Mouse (Mus musculus) embryonic facial prominence, embryonic 13.5 days (tissue): ENCODE measurements around the gene Tspan15. TPM values are rescaled to one million over a fixed set of nuclear protein-coding genes. Genes with fewer than 3 reads are reported as not detected.
A peak's percentile ranks its signal among the peaks of the same experiment; 100 is the strongest.

Experiments used
- ATAC-seq: fragments of 200-750 bp; cut with Nextera tagmentation; 2 replicates; pipeline ENCODE4 v1.8.0; 2017; ENCODE audit warnings: low read depth; ENCODE audit not compliant: insufficient number of reproducible peaks, insufficient read depth, low FRiP score, low TSS enrichment
- H3K27ac ChIP-seq: fragments of 300-500 bp; sonication (generic); 2 replicates; pipeline ENCODE4 v1.5.1; 2015; ENCODE audit warnings: moderate library complexity, mild to moderate bottlenecking, inconsistent platforms
- H3K27me3 ChIP-seq: fragments of 300-500 bp; sonication (generic); 2 replicates; pipeline ENCODE4 v1.6.1; 2015; ENCODE audit warnings: mild to moderate bottlenecking, inconsistent platforms
- H3K36me3 ChIP-seq: fragments of 300-500 bp; sonication (generic); 2 replicates; pipeline ENCODE4 v1.6.1; 2015; ENCODE audit warnings: mild to moderate bottlenecking, inconsistent platforms
- H3K4me1 ChIP-seq: fragments of 300-500 bp; sonication (generic); 2 replicates; pipeline ENCODE4 v1.6.1; 2015; ENCODE audit warnings: inconsistent platforms
- H3K4me2 ChIP-seq: fragments of 300-500 bp; sonication (generic); 2 replicates; pipeline ENCODE4 v1.6.1; 2015; ENCODE audit warnings: moderate library complexity, mild to moderate bottlenecking, inconsistent platforms
- H3K4me3 ChIP-seq: fragments of 300-500 bp; sonication (generic); 2 replicates; pipeline ENCODE4 v1.5.1; 2015; ENCODE audit warnings: mild to moderate bottlenecking, inconsistent platforms
- H3K9ac ChIP-seq: fragments of 300-500 bp; sonication (generic); 2 replicates; pipeline ENCODE4 v1.6.1; 2015; ENCODE audit warnings: mild to moderate bottlenecking, inconsistent platforms
- H3K9me3 ChIP-seq: fragments of 300-500 bp; sonication (generic); 2 replicates; pipeline ENCODE4 v1.6.1; 2016; ENCODE audit warnings: inconsistent platforms
- WGBS: fragments of 180-500 bp; shearing (Covaris S2); methylation state at CpG from one replicate; pipeline ENCODE4 v1.1.7; 2015; ENCODE audit warnings: mixed read lengths; 5-methylcytosine and 5-hydroxymethylcytosine counted together
- polyA plus RNA-seq: library from polyadenylated mRNA; unstranded; fragments of >200 nt; fragmentation: Nextera tagmentation; extraction: Ambion mirVana; gene quantifications from 2 replicates; pipeline ENCODE4 v1.2.1, GENCODE M21; 2015

Tspan15 gene
- polyA plus RNA-seq, 1 experiment from 2014 or later, result 11.3 TPM

- H3K27me3 ChIP-seq, result no peaks in the 10 kb centered on the region
- no peak overlapping the region for H3K4me2 ChIP-seq
- no peaks in the 10 kb centered on the region; the same call in 1 of the 2 replicates for H3K9me3 ChIP-seq
- no peaks in the 10 kb centered on the region for H3K36me3 ChIP-seq
- peaks cover 8% of the 10 kb centered on the region for H3K4me1 ChIP-seq
- 0 out of 2 replicates have a peak, but pooled peaks have one; percentile 54 for ATAC-seq
- no peak overlapping the region for H3K4me3 ChIP-seq
- H3K9ac ChIP-seq, result no peak overlapping the region
- no peak overlapping the region for H3K27ac ChIP-seq
- WGBS, result 49% methylated on average over 10 of the region's 10 CpGs
Measured at GRCm38 (mm10) chr10:62208241-62208896, 22.7 kb downstream of the Tspan15 start.

GRCm38 (mm10) chr10:62202574-62202973, 28.5 kb downstream of the Tspan15 start:
- no peak for ATAC-seq
- Histone ChIP-seq H3K4me1 (no peaks in the 10 kb centered on the region), H3K4me2 (no peak overlapping the region), H3K9ac (no peak overlapping the region), H3K27ac (no peak overlapping the region), H3K36me3 (no peaks in the 10 kb centered on the region), H3K9me3 (no peaks in the 10 kb centered on the region; the same call in 1 of the 2 replicates), H3K27me3 (no peaks in the 10 kb centered on the region), H3K4me3 (no peak overlapping the region)
- 78% methylated on average over 6 of the region's 6 CpGs for WGBS

- no peak for ATAC-seq
- H3K27me3 ChIP-seq, result no peaks in the 10 kb centered on the region
- no peaks in the 10 kb centered on the region for H3K36me3 ChIP-seq
- H3K4me1 ChIP-seq, result no peaks in the 10 kb centered on the region
- no peak overlapping the region for H3K4me3 ChIP-seq
- H3K9ac ChIP-seq, result no peak overlapping the region
- H3K4me2 ChIP-seq, result no peak overlapping the region
- no peak overlapping the region for H3K27ac ChIP-seq
- WGBS, result 74% methylated on average over 1 of the region's 1 CpGs
- H3K9me3 ChIP-seq, result no peaks in the 10 kb centered on the region
Measured at GRCm38 (mm10) chr10:62198891-62199290, 32.2 kb downstream of the Tspan15 start.

- no peaks in the 10 kb centered on the region for H3K27me3 ChIP-seq
- H3K4me1 ChIP-seq, result no peaks in the 10 kb centered on the region
- no peak overlapping the region for H3K4me3 ChIP-seq
- H3K27ac ChIP-seq, result no peak overlapping the region
- H3K9me3 ChIP-seq, result no peaks in the 10 kb centered on the region
- no peaks in the 10 kb centered on the region for H3K36me3 ChIP-seq
- WGBS, result 56% methylated on average over 4 of the region's 4 CpGs
- H3K4me2 ChIP-seq, result no peak overlapping the region
- no peak overlapping the region for H3K9ac ChIP-seq
- ATAC-seq, result no peak
Measured at GRCm38 (mm10) chr10:62197403-62197802, 33.6 kb downstream of the Tspan15 start.

GRCm38 (mm10) chr10:62195376-62195775, 35.7 kb downstream of the Tspan15 start:
- WGBS, result 57% methylated on average over 7 of the region's 7 CpGs
- H3K4me3 ChIP-seq, result no peak overlapping the region
- H3K27me3 ChIP-seq, result no peaks in the 10 kb centered on the region
- ATAC-seq, result 0 out of 2 replicates have a peak, but pooled peaks have one; percentile 21
- H3K27ac ChIP-seq, result no peak overlapping the region
- no peaks in the 10 kb centered on the region for H3K36me3 ChIP-seq
- H3K9ac ChIP-seq, result no peak overlapping the region
- H3K4me2 ChIP-seq, result no peak overlapping the region
- no peaks in the 10 kb centered on the region for H3K4me1 ChIP-seq
- H3K9me3 ChIP-seq, result no peaks in the 10 kb centered on the region

- Histone ChIP-seq H3K4me2 (no peak overlapping the region), H3K9me3 (no peaks in the 10 kb centered on the region), H3K27me3 (no peaks in the 10 kb centered on the region), H3K4me3 (no peak overlapping the region), H3K4me1 (no peaks in the 10 kb centered on the region), H3K27ac (no peak overlapping the region), H3K9ac (no peak overlapping the region), H3K36me3 (no peaks in the 10 kb centered on the region)
- ATAC-seq, result no peak
- WGBS, result 65% methylated on average over 6 of the region's 6 CpGs
Measured at GRCm38 (mm10) chr10:62194946-62195345, 36.1 kb downstream of the Tspan15 start.

- Histone ChIP-seq H3K4me3 (no peak overlapping the region), H3K27ac (no peak overlapping the region), H3K9me3 (no peaks in the 10 kb centered on the region), H3K4me2 (no peak overlapping the region), H3K36me3 (no peaks in the 10 kb centered on the region), H3K9ac (no peak overlapping the region), H3K27me3 (no peaks in the 10 kb centered on the region), H3K4me1 (no peaks in the 10 kb centered on the region)
- WGBS, result 82% methylated on average over 5 of the region's 5 CpGs
- no peak for ATAC-seq
Measured at GRCm38 (mm10) chr10:62194461-62194860, 36.6 kb downstream of the Tspan15 start.

- no peak for ATAC-seq
- H3K9me3 ChIP-seq, result no peaks in the 10 kb centered on the region
- H3K4me3 ChIP-seq, result no peak overlapping the region
- no peaks in the 10 kb centered on the region for H3K4me1 ChIP-seq
- H3K4me2 ChIP-seq, result no peak overlapping the region
- H3K36me3 ChIP-seq, result no peaks in the 10 kb centered on the region
- H3K9ac ChIP-seq, result no peak overlapping the region
- H3K27ac ChIP-seq, result no peak overlapping the region
- WGBS, result 77% methylated on average over 6 of the region's 6 CpGs
- H3K27me3 ChIP-seq, result no peaks in the 10 kb centered on the region
Measured at GRCm38 (mm10) chr10:62194043-62194442, 37.0 kb downstream of the Tspan15 start.

GRCm38 (mm10) chr10:62192701-62193157, 38.3 kb downstream of the Tspan15 start:
- H3K27ac ChIP-seq, result no peak overlapping the region
- no peaks in the 10 kb centered on the region for H3K36me3 ChIP-seq
- H3K27me3 ChIP-seq, result no peaks in the 10 kb centered on the region; the same call in 1 of the 2 replicates
- no peak overlapping the region for H3K9ac ChIP-seq
- H3K4me2 ChIP-seq, result no peak overlapping the region
- no peaks in the 10 kb centered on the region for H3K9me3 ChIP-seq
- no peak overlapping the region for H3K4me3 ChIP-seq
- H3K4me1 ChIP-seq, result no peaks in the 10 kb centered on the region
- ATAC-seq, result no peak
- WGBS, result 67% methylated on average over 9 of the region's 9 CpGs

GRCm38 (mm10) chr10:62190821-62191220, 40.2 kb downstream of the Tspan15 start:
- Histone ChIP-seq H3K36me3 (no peaks in the 10 kb centered on the region), H3K4me1 (no peaks in the 10 kb centered on the region), H3K9ac (no peak overlapping the region), H3K9me3 (no peaks in the 10 kb centered on the region), H3K27ac (no peak overlapping the region), H3K27me3 (peaks cover 5% of the 10 kb centered on the region; the same call in 1 of the 2 replicates), H3K4me2 (no peak overlapping the region), H3K4me3 (no peak overlapping the region)
- 85% methylated on average over 7 of the region's 7 CpGs for WGBS
- ATAC-seq, result no peak

GRCm38 (mm10) chr10:62189910-62190309, 41.1 kb downstream of the Tspan15 start:
- Histone ChIP-seq H3K4me2 (no peak overlapping the region), H3K27me3 (peaks cover 5% of the 10 kb centered on the region; the same call in 1 of the 2 replicates), H3K9ac (no peak overlapping the region), H3K4me1 (no peaks in the 10 kb centered on the region), H3K9me3 (no peaks in the 10 kb centered on the region), H3K4me3 (no peak overlapping the region), H3K27ac (no peak overlapping the region), H3K36me3 (no peaks in the 10 kb centered on the region)
- WGBS, result 58% methylated on average over 4 of the region's 4 CpGs
- no peak for ATAC-seq

GRCm38 (mm10) chr10:62189303-62189702, 41.7 kb downstream of the Tspan15 start:
- Histone ChIP-seq H3K4me3 (no peak overlapping the region), H3K9ac (no peak overlapping the region), H3K4me1 (no peaks in the 10 kb centered on the region), H3K4me2 (no peak overlapping the region), H3K27me3 (peaks cover 5% of the 10 kb centered on the region; the same call in 1 of the 2 replicates), H3K9me3 (no peaks in the 10 kb centered on the region), H3K36me3 (no peaks in the 10 kb centered on the region), H3K27ac (no peak overlapping the region)
- 54% methylated on average over 3 of the region's 3 CpGs for WGBS
- no peak for ATAC-seq
